Mouse (Mus musculus) neural tube, embryonic 11.5 days (tissue): ENCODE results near the gene Foxf1. TPM values are rescaled to one million over a fixed set of nuclear protein-coding genes. Genes with fewer than 3 reads are reported as not detected.

Source experiments
- microRNA-seq: library from miRNA; unstranded; fragments of <30 nt; microRNA quantifications from one replicate; pipeline ENCODE4, GENCODE M21; 2016
- polyA plus RNA-seq: library from polyadenylated mRNA; unstranded; fragments of >200 nt; fragmentation: Nextera tagmentation; extraction: Ambion mirVana; gene quantifications from 2 replicates; pipeline ENCODE4 v1.2.1, GENCODE M21; 2014

The Foxf1 gene
- polyA plus RNA-seq, 1 experiment from 2014 or later: 2.6 TPM

Small RNAs within 50 kb of the gene (microRNA-seq; reads per million reads assigned to microRNA genes)
- gene Gm27530: not detected

Other genes with a start within 250 kb of the Foxf1 start
- gene Mthfsd, start 24.0 kb downstream of the Foxf1 start, polyA plus RNA-seq: 56.9 and 63.7 TPM in 2 replicates
- 15.4 and 15.5 TPM in 2 replicates for gene Foxc2, start 31.8 kb downstream of the Foxf1 start, polyA plus RNA-seq
- gene Foxl1, start 43.6 kb downstream of the Foxf1 start, polyA plus RNA-seq: 1.1 and 1.3 TPM in 2 replicates